Mouse (Mus musculus): ENCODE data around the gene H1foo.

H1foo gene

DNA sequence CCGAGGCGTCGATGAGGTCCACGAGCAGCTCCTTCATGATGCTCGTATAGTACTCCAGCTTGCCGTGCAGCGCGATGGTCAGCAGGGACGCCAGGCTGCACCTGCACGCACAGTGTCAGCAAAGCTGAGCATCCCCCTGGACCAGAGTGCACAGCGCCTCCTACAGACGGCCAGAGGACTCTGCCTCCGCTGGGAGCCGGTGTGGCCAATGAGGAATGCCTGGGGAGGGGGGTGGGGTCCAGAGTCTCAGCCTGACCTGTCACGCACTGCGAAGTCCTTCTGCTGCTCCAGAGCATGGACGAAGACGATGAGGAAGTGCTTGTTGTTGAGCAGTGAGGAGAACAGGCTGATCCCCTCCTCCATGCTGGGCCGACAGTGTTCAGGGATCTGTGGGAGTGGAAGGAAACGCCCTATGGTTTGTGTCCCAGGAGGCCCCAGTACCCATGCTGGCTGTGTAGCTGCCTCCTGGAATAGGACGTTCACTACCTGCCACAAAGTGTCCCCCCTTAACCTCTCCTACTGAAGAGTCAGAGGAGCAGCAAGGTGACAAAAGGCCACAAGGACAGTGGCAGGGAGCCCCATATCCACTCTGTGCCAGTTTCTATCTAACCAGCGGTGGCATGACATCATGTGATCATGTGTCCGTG, 17.8 kb downstream of the H1foo start:
- DNase-seq, result no peak

DNA sequence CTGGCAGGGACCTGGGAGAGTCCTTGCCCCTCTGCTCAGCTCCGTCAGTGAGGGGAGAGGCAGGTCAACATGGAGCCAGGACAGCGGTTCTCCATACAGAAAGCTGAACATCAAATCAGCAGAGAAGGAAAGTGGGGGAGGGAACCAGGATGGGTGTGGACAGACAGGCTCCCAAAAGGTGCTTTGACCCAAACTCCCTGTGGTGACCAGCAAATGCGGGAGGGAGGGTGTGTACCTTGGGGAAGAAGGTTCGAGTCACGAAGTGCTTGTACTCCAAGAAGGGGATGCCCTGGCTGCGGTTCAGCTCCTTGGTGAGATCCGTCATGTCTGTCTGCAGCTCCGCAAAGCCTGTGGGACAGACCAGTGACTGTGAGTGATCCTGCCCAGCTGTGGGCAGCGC, 18.9 kb downstream of the H1foo start:
- no peak for DNase-seq

GRCm38 (mm10) chr6:115966227-115966966, 21.7 kb downstream of the H1foo start:
- peak in 1 of 2 experiments; percentile 18 for DNase-seq

- peak; percentile 61 to 71 for DNase-seq
Observed at GRCm38 (mm10) chr6:115967291-115967880, 22.6 kb downstream of the H1foo start.

- DNase-seq, result peak; percentile 78 to 85
Observed at GRCm38 (mm10) chr6:115968086-115968485, 23.3 kb downstream of the H1foo start.

- peak in 1 of 2 experiments; percentile 50 for DNase-seq
Observed at GRCm38 (mm10) chr6:115968700-115969099, 24.0 kb downstream of the H1foo start.

DNA sequence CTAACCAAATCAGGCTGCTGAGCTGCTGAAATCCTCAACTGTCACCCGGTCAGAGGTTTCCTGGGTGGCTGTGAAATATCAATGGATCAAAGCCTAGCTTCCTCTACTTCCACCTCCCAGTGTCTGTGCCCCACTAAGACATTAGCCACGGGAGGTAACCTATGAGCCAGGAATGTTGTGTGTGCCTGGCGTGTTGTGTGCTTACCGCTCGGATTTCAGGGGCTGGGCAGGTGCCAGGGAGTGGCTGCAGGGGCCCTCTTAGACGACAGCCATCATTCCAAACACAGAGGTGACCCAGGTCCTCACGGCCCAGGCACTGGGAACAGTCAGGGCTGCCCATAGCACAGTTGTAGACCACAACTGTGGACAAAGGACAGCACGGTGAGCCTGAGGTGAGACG, 24.4 kb downstream of the H1foo start:
- peak in 1 of 2 experiments; percentile 50 for DNase-seq

GRCm38 (mm10) chr6:115969952-115970351, 25.2 kb downstream of the H1foo start:
- no peak for DNase-seq

DNA sequence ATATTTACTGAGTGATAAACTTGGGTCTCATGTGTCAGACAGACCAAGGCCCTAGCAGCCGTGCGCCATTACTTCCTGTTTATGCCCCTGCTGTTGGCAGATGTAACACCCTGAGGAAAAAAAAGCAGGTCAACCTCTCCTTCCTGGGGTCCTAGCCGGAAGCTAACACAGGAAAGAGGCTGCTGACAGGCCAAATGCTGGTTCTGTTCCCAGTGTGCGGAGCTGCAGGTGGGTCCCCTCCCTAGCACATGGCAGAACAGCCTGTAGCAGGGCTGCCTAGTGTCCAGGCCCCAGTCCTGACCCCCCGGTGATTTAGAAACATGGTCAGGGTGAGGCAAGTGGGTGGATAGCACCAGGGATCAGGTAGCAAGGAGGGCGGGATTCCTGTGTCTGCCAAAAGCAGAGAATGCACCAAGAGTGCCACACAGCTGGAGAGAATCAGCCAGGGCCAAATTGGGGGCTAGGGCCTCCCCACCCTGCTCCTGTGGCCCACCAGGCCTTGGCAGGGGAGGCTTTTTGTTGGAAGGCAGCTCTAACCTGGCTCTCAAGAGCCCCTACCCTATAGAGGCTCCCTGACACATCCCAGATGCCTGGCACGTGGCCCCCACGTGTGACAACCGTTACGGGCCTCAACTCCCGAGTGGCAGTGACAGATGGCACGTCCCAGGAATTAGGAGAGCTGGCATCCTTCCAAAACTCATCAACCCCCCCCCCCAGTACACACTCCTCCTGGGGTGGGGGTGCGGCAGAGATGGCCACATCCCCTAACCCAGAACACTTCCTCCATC, 26.7 kb downstream of the H1foo start:
- peak in 1 of 2 experiments; percentile 31 for DNase-seq

- DNase-seq, result no peak
Observed at GRCm38 (mm10) chr6:115972083-115972764, 27.5 kb downstream of the H1foo start.

GRCm38 (mm10) chr6:115973139-115973875, 28.6 kb downstream of the H1foo start:
- DNase-seq, result no peak

GRCm38 (mm10) chr6:115973881-115974662, 29.3 kb downstream of the H1foo start:
- DNase-seq, result peak; percentile 29 to 60

- no peak for DNase-seq
Observed at GRCm38 (mm10) chr6:115975606-115976005, 30.9 kb downstream of the H1foo start.

GRCm38 (mm10) chr6:115977810-115978209, 33.1 kb downstream of the H1foo start:
- no peak for DNase-seq

GRCm38 (mm10) chr6:115978596-115978995, 33.9 kb downstream of the H1foo start:
- DNase-seq, result no peak

DNA sequence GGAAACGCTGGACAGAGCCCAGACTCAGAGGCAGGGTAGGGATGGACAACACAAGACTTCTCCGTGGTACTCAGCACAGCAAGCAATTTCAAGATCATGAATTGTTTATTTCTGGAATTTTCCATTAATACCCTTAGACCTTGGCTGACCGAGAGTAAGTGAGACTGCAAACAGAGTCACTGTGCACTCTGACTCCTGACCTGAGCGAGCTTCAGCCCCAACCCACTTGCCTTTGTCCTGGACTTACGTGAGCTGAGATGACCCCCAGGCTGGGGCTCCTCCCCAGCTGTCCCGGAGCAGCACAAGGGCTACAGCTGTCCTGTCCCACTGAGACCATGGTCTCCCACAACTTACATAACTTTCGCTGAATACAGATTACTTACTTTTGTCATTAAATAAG, 38.2 kb downstream of the H1foo start:
- no peak for DNase-seq

- DNase-seq, result no peak
Observed at GRCm38 (mm10) chr6:115983306-115984038, 38.7 kb downstream of the H1foo start.

- DNase-seq, result no peak
Observed at GRCm38 (mm10) chr6:115984580-115984979, 39.8 kb downstream of the H1foo start.

DNA sequence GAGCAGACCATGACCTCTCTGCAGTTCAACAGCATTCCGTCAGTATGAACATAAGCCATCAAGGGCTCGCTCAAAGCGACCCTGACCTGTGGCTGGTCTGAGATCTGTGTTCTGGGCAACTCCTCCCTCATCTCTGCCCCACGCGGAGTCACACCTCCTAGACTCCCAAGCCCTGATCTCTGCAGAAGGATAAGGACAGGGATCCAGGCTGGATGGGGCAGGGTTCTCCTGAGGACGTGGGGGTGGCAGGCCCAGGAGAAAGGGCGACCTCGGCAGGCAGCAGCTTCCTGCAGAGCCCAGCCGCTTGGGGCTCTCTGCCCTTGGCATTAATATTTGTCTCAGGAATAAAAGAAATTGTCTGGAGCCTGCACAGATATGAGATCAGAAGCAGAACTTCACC, 40.9 kb downstream of the H1foo start:
- DNase-seq, result no peak

DNA sequence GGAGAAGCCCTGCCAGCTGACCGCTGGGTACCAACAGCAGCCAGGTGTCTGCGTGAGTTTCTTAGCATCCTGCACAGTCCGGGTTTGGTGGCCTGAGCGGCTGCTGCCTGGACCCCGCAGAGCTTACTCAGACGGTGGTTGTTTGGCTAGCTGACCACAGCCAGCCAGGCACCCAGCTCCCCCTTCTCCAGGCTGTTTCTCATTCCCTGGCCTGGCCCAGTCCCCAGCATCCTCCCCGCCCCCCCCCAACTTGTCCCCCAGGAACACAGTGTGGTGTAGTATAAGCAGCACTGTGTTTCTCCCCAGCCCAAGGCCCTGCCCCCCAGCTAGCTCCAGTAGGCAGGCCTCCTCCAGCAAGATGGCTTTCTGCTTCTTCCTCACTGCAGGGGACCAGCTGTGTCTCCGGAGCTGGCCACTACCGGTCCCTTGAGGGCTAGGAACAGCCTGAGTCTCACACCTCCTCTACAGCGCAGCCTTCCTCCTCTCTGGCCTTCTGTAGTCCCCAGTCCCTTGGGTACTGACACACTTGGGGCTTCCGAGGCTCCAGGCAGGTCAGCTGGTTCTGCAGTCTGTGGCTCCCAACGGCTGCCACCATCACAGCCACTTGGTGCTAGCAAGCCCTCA, 41.8 kb downstream of the H1foo start:
- no peak for DNase-seq

Data from cerebellum, postnatal 25 days (tissue).